In the genomic region with DNA sequence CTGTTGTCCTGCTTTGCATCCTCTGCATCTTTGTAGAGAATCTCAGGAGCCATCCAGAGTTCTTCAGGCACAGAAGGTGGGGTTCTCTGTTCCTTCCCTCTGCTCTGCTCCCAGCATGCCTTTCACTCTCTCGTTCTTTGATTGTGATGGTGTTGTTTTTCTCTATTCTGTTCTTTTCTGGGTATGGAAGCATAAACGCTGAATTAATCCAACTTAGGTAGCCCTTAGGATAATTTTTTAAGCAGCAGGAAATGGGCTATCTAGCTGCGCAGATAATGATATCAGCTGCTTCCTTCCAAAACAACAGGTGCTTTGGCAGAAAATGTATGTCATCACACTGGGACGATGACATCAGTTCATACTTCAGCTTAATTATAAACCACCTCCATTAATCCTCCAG, we compare ENCODE assay signal across 27 mouse cellular contexts.
A peak's percentile ranks its signal among the peaks of the same experiment; 100 is the strongest.
DNase-seq lines count a peak whose midpoint lies in the region.
"Had no signal": no experiment of that assay in that cellular context is flagged by ENCODE, and none has a peak within 500 bp of the region (broad histone marks: within the 10 kb centered on the region; RNA-seq: fewer than 3 reads in every experiment).

No protein-coding gene starts in this region.

- WGBS in heart, embryonic 10.5 days = 81% methylated on average over 4 of the region's 4 CpGs

- no peaks in the 10 kb centered on the region for H3K4me1 ChIP-seq in heart, embryonic 10.5 days
- H3K4me1 ChIP-seq: embryonic facial prominence, embryonic 12.5 days; forebrain, embryonic 15.5 days; heart, embryonic 13.5 days; neural tube, embryonic 15.5 days had no signal

- H3K4me3 ChIP-seq in heart, embryonic 10.5 days = no peak overlapping the region
- H3K4me3 ChIP-seq: embryonic facial prominence, embryonic 12.5 days; forebrain, embryonic 15.5 days; heart, embryonic 13.5 days; neural tube, embryonic 15.5 days had no signal

- DNase-seq in left cerebral cortex, postnatal 4 days = peak; percentile 9
- no peak for DNase-seq in left cerebral cortex, postnatal 10 days (ENCODE audit: extremely low spot score in 1 of 2, low spot score in 2 of 2)
- DNase-seq in cerebellum, adult 11-12 months = peak; percentile 77
- DNase-seq in cerebellum, adult 9-11 months = peak; percentile 85
- no peak for DNase-seq in embryo, embryonic 10 days (ENCODE audit: low spot score)
- DNase-seq in heart, embryonic 10.5 days (ENCODE audit: low spot score) = no peak
- DNase-seq in right cerebral cortex, postnatal 14 days = no peak
- DNase-seq: adrenal gland, postnatal 14 days; embryo, embryonic 11 days; gastrocnemius, postnatal 25 days; heart, adult 11 months; heart, postnatal 10 days; kidney, adult 8-10 months; kidney, postnatal 10 days; layer of hippocampus, postnatal 36 days; liver; lung, adult 2 months; lung, postnatal 10 days; midbrain, embryonic 14.5 days; right cerebral cortex, adult 18-20 months; right cerebral cortex, postnatal 4 days had no signal

- no peaks in the 10 kb centered on the region for H3K27me3 ChIP-seq in heart, embryonic 10.5 days (ENCODE audit: insufficient read depth, poor library complexity, severe bottlenecking)
- H3K27me3 ChIP-seq: embryonic facial prominence, embryonic 12.5 days; forebrain, embryonic 15.5 days; heart, embryonic 13.5 days; neural tube, embryonic 15.5 days had no signal

- no peak overlapping the region for H3K27ac ChIP-seq in heart, embryonic 10.5 days
- H3K27ac ChIP-seq: embryonic facial prominence, embryonic 12.5 days; forebrain, embryonic 15.5 days; heart, embryonic 13.5 days; liver, embryonic 14.5 days; macrophage; neural tube, embryonic 15.5 days had no signal

- intact Hi-C loops in left cerebral cortex, postnatal 4 days (cut with DNase I) = no loop called here
- intact Hi-C loops in left cerebral cortex, postnatal 10 days (cut with DNase I) = no loop called here

- H3K9me3 ChIP-seq in heart, embryonic 10.5 days = no peaks in the 10 kb centered on the region
- H3K9me3 ChIP-seq: embryonic facial prominence, embryonic 12.5 days; forebrain, embryonic 15.5 days; heart, embryonic 13.5 days; neural tube, embryonic 15.5 days had no signal

- H3K36me3 ChIP-seq in heart, embryonic 10.5 days = no peaks in the 10 kb centered on the region
- H3K36me3 ChIP-seq: embryonic facial prominence, embryonic 12.5 days; forebrain, embryonic 15.5 days; heart, embryonic 13.5 days; neural tube, embryonic 15.5 days had no signal

Comparison
In these comparisons a context has a peak if more than half of its experiments do, and no peak if none do; other contexts are left out.
1. DNase-seq: peak in left cerebral cortex, postnatal 4 days (single experiment), cerebellum, adult 11-12 months (single experiment) and cerebellum, adult 9-11 months (single experiment); none in left cerebral cortex, postnatal 10 days (0 of 2), embryo, embryonic 10 days (single experiment), heart, embryonic 10.5 days (single experiment) and right cerebral cortex, postnatal 14 days (single experiment).